Mouse (Mus musculus): ENCODE results near the gene Mia2. TPM values are rescaled to one million over a fixed set of nuclear protein-coding genes. Genes with fewer than 3 reads are reported as not detected.

The Mia2 gene
- polyA plus RNA-seq, 1 experiment from 2014 or later: 171 TPM

GRCm38 (mm10) chr12:59129592-59129991, 34.0 kb downstream of the Mia2 start:
- peaks cover 30% of the 10 kb centered on the region for H3K79me2 ChIP-seq (ENCODE audit: inconsistent target)
- peak overlapping the region; percentile 76 for H3K27ac ChIP-seq
- no peaks in the 10 kb centered on the region for H3K36me3 ChIP-seq (ENCODE audit: inconsistent target)
- 26% methylated on average over 6 of the region's 6 CpGs for WGBS (ENCODE audit: missing documents)
- no peak overlapping the region for H3K4me3 ChIP-seq (ENCODE audit: inconsistent target)

- H3K36me3 ChIP-seq (ENCODE audit: inconsistent target): no peaks in the 10 kb centered on the region
- peaks cover 37% of the 10 kb centered on the region for H3K79me2 ChIP-seq (ENCODE audit: inconsistent target)
- peak overlapping the region; percentile 76 for H3K27ac ChIP-seq
- WGBS (ENCODE audit: missing documents): 0% methylated on average over 3 of the region's 3 CpGs
- peak overlapping the region; percentile 30; the same call in 1 of the 2 replicates for H3K4me3 ChIP-seq (ENCODE audit: inconsistent target)
Observed at GRCm38 (mm10) chr12:59130249-59130648, 34.6 kb downstream of the Mia2 start.

GRCm38 (mm10) chr12:59130651-59131577, 35.3 kb downstream of the Mia2 start:
- WGBS (ENCODE audit: missing documents): under 1% methylated on average over 74 of the region's 100 CpGs
- H3K27ac ChIP-seq: peak overlapping the region; percentile 76
- H3K36me3 ChIP-seq (ENCODE audit: inconsistent target): no peaks in the 10 kb centered on the region
- H3K4me3 ChIP-seq (ENCODE audit: inconsistent target): peak overlapping the region; percentile 30
- H3K79me2 ChIP-seq (ENCODE audit: inconsistent target): peaks cover 43% of the 10 kb centered on the region

GRCm38 (mm10) chr12:59131578-59131946, 36.0 kb downstream of the Mia2 start:
- peaks cover 6% of the 10 kb centered on the region; the same call in 1 of the 2 replicates for H3K36me3 ChIP-seq (ENCODE audit: inconsistent target)
- peaks cover 50% of the 10 kb centered on the region for H3K79me2 ChIP-seq (ENCODE audit: inconsistent target)
- H3K4me3 ChIP-seq (ENCODE audit: inconsistent target): peak overlapping the region; percentile 44
- WGBS (ENCODE audit: missing documents): under 1% methylated on average over 30 of the region's 30 CpGs
- H3K27ac ChIP-seq: peak overlapping the region; percentile 65

- H3K79me2 ChIP-seq (ENCODE audit: inconsistent target): peaks cover 59% of the 10 kb centered on the region
- peaks cover 13% of the 10 kb centered on the region; the same call in 1 of the 2 replicates for H3K36me3 ChIP-seq (ENCODE audit: inconsistent target)
- peak overlapping the region; percentile 65 for H3K27ac ChIP-seq
- 8% methylated on average over 3 of the region's 3 CpGs for WGBS (ENCODE audit: missing documents)
- peak overlapping the region; percentile 44 for H3K4me3 ChIP-seq (ENCODE audit: inconsistent target)
Observed at GRCm38 (mm10) chr12:59132462-59132861, 36.9 kb downstream of the Mia2 start.

GRCm38 (mm10) chr12:59132940-59133339, 37.3 kb downstream of the Mia2 start:
- Histone ChIP-seq H3K36me3 (ENCODE audit: inconsistent target) (peaks cover 17% of the 10 kb centered on the region; the same call in 1 of the 2 replicates), H3K79me2 (ENCODE audit: inconsistent target) (peaks cover 63% of the 10 kb centered on the region), H3K27ac (peak overlapping the region; percentile 65), H3K4me3 (ENCODE audit: inconsistent target) (peak overlapping the region; percentile 44)
- 87% methylated on average over 7 of the region's 7 CpGs for WGBS (ENCODE audit: missing documents)

GRCm38 (mm10) chr12:59133437-59133999, 37.9 kb downstream of the Mia2 start:
- H3K4me3 ChIP-seq (ENCODE audit: inconsistent target): peak overlapping the region; percentile 44; the same call in 1 of the 2 replicates
- H3K79me2 ChIP-seq (ENCODE audit: inconsistent target): peaks cover 67% of the 10 kb centered on the region
- H3K36me3 ChIP-seq (ENCODE audit: inconsistent target): peaks cover 22% of the 10 kb centered on the region
- H3K27ac ChIP-seq: peak overlapping the region; percentile 65
- 91% methylated on average over 10 of the region's 10 CpGs for WGBS (ENCODE audit: missing documents)

GRCm38 (mm10) chr12:59135096-59135495, 39.5 kb downstream of the Mia2 start:
- Histone ChIP-seq H3K4me3 (ENCODE audit: inconsistent target) (no peak overlapping the region), H3K36me3 (ENCODE audit: inconsistent target) (peaks cover 37% of the 10 kb centered on the region), H3K27ac (no peak overlapping the region), H3K79me2 (ENCODE audit: inconsistent target) (peaks cover 73% of the 10 kb centered on the region)
- 93% methylated on average over 4 of the region's 4 CpGs for WGBS (ENCODE audit: missing documents)

GRCm38 (mm10) chr12:59135533-59136300, 40.1 kb downstream of the Mia2 start:
- peaks cover 41% of the 10 kb centered on the region for H3K36me3 ChIP-seq (ENCODE audit: inconsistent target)
- WGBS (ENCODE audit: missing documents): 96% methylated on average over 13 of the region's 13 CpGs
- H3K79me2 ChIP-seq (ENCODE audit: inconsistent target): peaks cover 73% of the 10 kb centered on the region
- no peak overlapping the region for H3K4me3 ChIP-seq (ENCODE audit: inconsistent target)
- no peak overlapping the region for H3K27ac ChIP-seq

GRCm38 (mm10) chr12:59137031-59137430, 41.4 kb downstream of the Mia2 start:
- 99% methylated on average over 6 of the region's 6 CpGs for WGBS (ENCODE audit: missing documents)
- Histone ChIP-seq H3K27ac (no peak overlapping the region), H3K4me3 (ENCODE audit: inconsistent target) (no peak overlapping the region), H3K79me2 (ENCODE audit: inconsistent target) (peaks cover 75% of the 10 kb centered on the region), H3K36me3 (ENCODE audit: inconsistent target) (peaks cover 52% of the 10 kb centered on the region)

GRCm38 (mm10) chr12:59139372-59139771, 43.8 kb downstream of the Mia2 start:
- H3K4me3 ChIP-seq (ENCODE audit: inconsistent target): no peak overlapping the region
- no peak overlapping the region for H3K27ac ChIP-seq
- 92% methylated on average over 2 of the region's 2 CpGs for WGBS (ENCODE audit: missing documents)
- H3K79me2 ChIP-seq (ENCODE audit: inconsistent target): peaks cover 53% of the 10 kb centered on the region
- H3K36me3 ChIP-seq (ENCODE audit: inconsistent target): peaks cover 73% of the 10 kb centered on the region

- Histone ChIP-seq H3K79me2 (ENCODE audit: inconsistent target) (peaks cover 9% of the 10 kb centered on the region; the same call in 1 of the 2 replicates), H3K27ac (no peak overlapping the region), H3K4me3 (ENCODE audit: inconsistent target) (no peak overlapping the region), H3K36me3 (ENCODE audit: inconsistent target) (peaks cover 87% of the 10 kb centered on the region)
Observed at GRCm38 (mm10) chr12:59145130-59145529, 49.5 kb downstream of the Mia2 start.

- no peaks in the 10 kb centered on the region for H3K79me2 ChIP-seq (ENCODE audit: inconsistent target)
- H3K4me3 ChIP-seq (ENCODE audit: inconsistent target): no peak overlapping the region
- no peak overlapping the region for H3K27ac ChIP-seq
- WGBS (ENCODE audit: missing documents): 97% methylated on average over 3 of the region's 4 CpGs
- peaks cover 82% of the 10 kb centered on the region for H3K36me3 ChIP-seq (ENCODE audit: inconsistent target)
Observed at GRCm38 (mm10) chr12:59149691-59150090, 54.1 kb downstream of the Mia2 start.

- 95% methylated on average over 2 of the region's 2 CpGs for WGBS (ENCODE audit: missing documents)
- H3K27ac ChIP-seq: no peak overlapping the region
Observed at GRCm38 (mm10) chr12:59161091-59161490, 65.5 kb downstream of the Mia2 start.

More at GRCm38 (mm10) chr12:59161091-59161490, 65.5 kb downstream of the Mia2 start:
- Histone ChIP-seq H3K36me3 (ENCODE audit: inconsistent target) (peaks cover 66% of the 10 kb centered on the region), H3K79me2 (ENCODE audit: inconsistent target) (no peaks in the 10 kb centered on the region), H3K4me3 (ENCODE audit: inconsistent target) (no peak overlapping the region)
